Mouse (Mus musculus) MEL (cell line): ENCODE data around the gene Prrc2b. TPM values are rescaled to one million over a fixed set of nuclear protein-coding genes. Genes with fewer than 3 reads are reported as not detected.

Experiments used
- DNase-seq: peaks from one replicate; pipeline ENCODE4 v3.0.0; 2011; ENCODE audit warnings: low read depth, low spot score
- H3K27ac ChIP-seq: 2 replicates; pipeline ENCODE4 v1.5.1; 2012; ENCODE audit warnings: low read depth, mild to moderate bottlenecking, control low read depth, low read length, moderate library complexity; ENCODE audit not compliant: control insufficient read depth
- H3K27me3 ChIP-seq, 2 experiments: fragments of 150-350 bp in 1 of 2; sonication (generic) in 1 of 2; 2 replicates each; pipeline ENCODE4 v1.6.1; 2012; ENCODE audit warnings: low read length in 2 of 2, mild to moderate bottlenecking in 2 of 2, improper control_type of control experiment in 1 of 2, moderate library complexity in 1 of 2; ENCODE audit not compliant: insufficient read depth in 2 of 2, control insufficient read depth in 1 of 2
- H3K36me3 ChIP-seq, 2 experiments: 2 replicates each; pipeline ENCODE4 v1.6.1; 2012 to 2014; ENCODE audit warnings: low read length in 2 of 2, improper control_type of control experiment in 1 of 2, inconsistent platforms in 1 of 2, mild to moderate bottlenecking in 1 of 2; ENCODE audit not compliant: insufficient read depth in 2 of 2, control insufficient read depth in 1 of 2
- H3K4me1 ChIP-seq, 2 experiments: fragments of 150-350 bp in 1 of 2; sonication (generic) in 1 of 2; 2 replicates each; pipeline ENCODE4 v1.6.1; 2012; ENCODE audit warnings: low read length in 2 of 2, improper control_type of control experiment in 1 of 2, mild to moderate bottlenecking in 1 of 2; ENCODE audit not compliant: insufficient read depth in 2 of 2, control insufficient read depth in 1 of 2
- H3K4me3 ChIP-seq, 2 experiments: fragments of 150-350 bp in 1 of 2; sonication (generic) in 1 of 2; 2 replicates each; pipeline ENCODE4 v1.5.1; 2012; ENCODE audit warnings: low read depth in 2 of 2, low read length in 2 of 2, mild to moderate bottlenecking in 2 of 2, moderate library complexity in 2 of 2, control low read depth in 1 of 2, improper control_type of control experiment in 1 of 2; ENCODE audit not compliant: control insufficient read depth in 1 of 2, insufficient read depth in 1 of 2
- H3K79me2 ChIP-seq: 2 replicates; pipeline ENCODE4 v1.6.1; 2012; ENCODE audit warnings: mild to moderate bottlenecking, low read length, moderate library complexity; ENCODE audit not compliant: control insufficient read depth, poor library complexity, insufficient read depth
- H3K9ac ChIP-seq: 2 replicates; pipeline ENCODE4 v1.6.1; 2012; ENCODE audit warnings: low read depth, mild to moderate bottlenecking, control low read depth, low read length, moderate library complexity; ENCODE audit not compliant: control insufficient read depth, poor library complexity, severe bottlenecking
- H3K9me3 ChIP-seq: fragments of 150-350 bp; sonication (generic); replicated peaks from 2 replicates; pipeline ENCODE4 v1.6.1; 2012; ENCODE audit warnings: mild to moderate bottlenecking, low read length, improper control_type of control experiment, moderate library complexity; ENCODE audit not compliant: insufficient read depth
- BHLHE40 ChIP-seq: IDR thresholded peaks from 2 replicates; pipeline ENCODE4 v1.6.1; 2012; ENCODE audit warnings: low read depth, mild to moderate bottlenecking, inconsistent platforms, low read length, improper control_type of control experiment, borderline replicate concordance
- ELF1 ChIP-seq: IDR thresholded peaks from 2 replicates; pipeline ENCODE4 v1.6.1; 2014; ENCODE audit warnings: low read depth, mild to moderate bottlenecking, inconsistent platforms, low read length, improper control_type of control experiment, moderate library complexity
- EP300 ChIP-seq, 2 experiments: IDR thresholded peaks; 2 replicates each; pipeline ENCODE4 v1.6.1; 2011; ENCODE audit warnings: improper control_type of control experiment in 2 of 2, low read length in 2 of 2, low read depth in 1 of 2, mild to moderate bottlenecking in 1 of 2
- GATA1 ChIP-seq: IDR thresholded peaks from 2 replicates; pipeline ENCODE4 v1.6.1; 2011; ENCODE audit warnings: low read depth, low read length, improper control_type of control experiment
- JUND ChIP-seq: IDR thresholded peaks from 2 replicates; pipeline ENCODE4 v1.6.1; 2011; ENCODE audit warnings: low read depth, mild to moderate bottlenecking, improper control_type of control experiment, low read length
- KAT2A ChIP-seq: conservative IDR thresholded peaks from 2 replicates; pipeline ENCODE4 v1.6.1; 2012; ENCODE audit warnings: low read depth, low read length, improper control_type of control experiment, inconsistent platforms
- MAZ ChIP-seq: IDR thresholded peaks from 2 replicates; pipeline ENCODE4 v1.6.1; 2012; ENCODE audit warnings: low read depth, mild to moderate bottlenecking, inconsistent platforms, low read length, improper control_type of control experiment
- POLR2A ChIP-seq, 2 experiments: IDR thresholded peaks; 2 replicates each; pipeline ENCODE4 v1.6.1; 2011 to 2012; ENCODE audit warnings: low read length in 2 of 2, mild to moderate bottlenecking in 2 of 2, control low read depth in 1 of 2, improper control_type of control experiment in 1 of 2, low read depth in 1 of 2, moderate library complexity in 1 of 2; ENCODE audit not compliant: control insufficient read depth in 1 of 2, insufficient read depth in 1 of 2, poor library complexity in 1 of 2
- POLR2AphosphoS2 ChIP-seq: IDR thresholded peaks from 2 replicates; pipeline ENCODE4 v1.6.1; 2011; ENCODE audit warnings: low read length, improper control_type of control experiment
- POLR2AphosphoS5 ChIP-seq: IDR thresholded peaks from 2 replicates; pipeline ENCODE4 v1.6.1; 2012; ENCODE audit warnings: low read depth, borderline replicate concordance, mild to moderate bottlenecking, inconsistent platforms, low read length, moderate library complexity, mixed read lengths
- RAD21 ChIP-seq: IDR thresholded peaks from 2 replicates; pipeline ENCODE4 v1.6.1; 2011; ENCODE audit warnings: mild to moderate bottlenecking, low read depth, low read length, improper control_type of control experiment
- SIN3A ChIP-seq: IDR thresholded peaks from 2 replicates; pipeline ENCODE4 v1.6.1; 2012; ENCODE audit warnings: low read length, improper control_type of control experiment, inconsistent platforms
- SMC3 ChIP-seq: IDR thresholded peaks from 2 replicates; pipeline ENCODE4 v1.6.1; 2011; ENCODE audit warnings: low read depth, low read length, improper control_type of control experiment
- TBP ChIP-seq: IDR thresholded peaks from 2 replicates; pipeline ENCODE4 v1.8.0; 2011; ENCODE audit warnings: low read depth, low read length, improper control_type of control experiment
- TCF12 ChIP-seq: IDR thresholded peaks from 2 replicates; pipeline ENCODE4 v1.6.1; 2014; ENCODE audit warnings: low read depth, mild to moderate bottlenecking, inconsistent platforms, low read length, improper control_type of control experiment, moderate library complexity
- UBTF ChIP-seq: IDR thresholded peaks from 2 replicates; pipeline ENCODE4 v1.6.1; 2012; ENCODE audit warnings: low read depth, mild to moderate bottlenecking, inconsistent platforms, low read length, improper control_type of control experiment, moderate library complexity, borderline replicate concordance; ENCODE audit not compliant: insufficient read depth
- ZC3H11A ChIP-seq: IDR thresholded peaks from 2 replicates; pipeline ENCODE4 v1.6.1; 2012; ENCODE audit warnings: low read depth, mild to moderate bottlenecking, inconsistent platforms, low read length, improper control_type of control experiment
- ZKSCAN1 ChIP-seq: IDR thresholded peaks from 2 replicates; pipeline ENCODE4 v1.6.1; 2012; ENCODE audit warnings: low read depth, mild to moderate bottlenecking, inconsistent platforms, low read length, improper control_type of control experiment, moderate library complexity
- polyA plus RNA-seq, 2 experiments: library from polyadenylated mRNA; stranded (reverse) in 1 of 2; unstranded in 1 of 2; fragments of >175 nt in 1 of 2; fragments of >200 nt in 1 of 2; gene quantifications; 2 replicates each; pipeline versions ENCODE4 v1.2.1 to v1.2.4; 2012; ENCODE audit warnings: low replicate concordance in 2 of 2, low read depth in 1 of 2; ENCODE audit not compliant: insufficient read length in 2 of 2, insufficient read depth in 1 of 2, missing spikeins in 1 of 2
- total RNA-seq: library from RNA; depleted of rRNA; stranded (reverse); fragments of 300-350 nt; gene quantifications from 2 replicates; pipeline ENCODE4 v1.2.3, GENCODE M21; 2012

The Prrc2b gene
- total and polyA plus RNA-seq, 3 experiments: 14.8 to 42.9 (median 42.2) TPM

DNA sequence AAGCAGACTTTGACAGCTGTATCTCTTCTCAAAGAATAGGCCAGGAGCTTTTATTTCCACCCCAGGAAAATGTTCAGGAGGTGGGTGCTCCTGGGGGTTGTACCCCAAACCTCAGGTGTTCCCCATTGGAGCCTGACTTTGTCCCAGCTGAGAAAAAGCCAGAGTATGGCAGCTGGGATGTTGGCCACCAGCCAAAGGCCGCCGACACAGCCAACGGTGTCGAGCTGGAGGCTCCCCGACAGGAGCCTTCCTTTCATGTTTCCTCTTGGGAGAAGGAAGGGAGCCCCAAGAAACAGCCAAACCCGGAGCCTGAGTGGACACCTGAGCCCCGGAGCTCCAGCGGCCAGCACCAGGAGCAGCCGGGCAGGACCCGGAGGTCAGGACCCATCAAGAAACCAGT is 62.1 kb downstream of the Prrc2b start:
- TF ChIP-seq ZKSCAN1: no peak
- no peak for TF ChIP-seq TBP
- no peak for TF ChIP-seq SIN3A
- no peak for TF ChIP-seq ELF1
- no peak for TF ChIP-seq JUND
- TF ChIP-seq SMC3: no peak
- no peak for TF ChIP-seq MAZ
- no peak for TF ChIP-seq RAD21
- no peak for TF ChIP-seq KAT2A
- TF ChIP-seq POLR2AphosphoS5: no peak
- DNase-seq: no peak
- Histone ChIP-seq H3K27me3 (no peaks in the 10 kb centered on the region), H3K4me3 (no peak overlapping the region), H3K36me3 (peaks cover 0 to 11% of the 10 kb centered on the region in 2 experiments; a peak in 2 of 4 replicates), H3K4me1 (no peaks in the 10 kb centered on the region), H3K9ac (no peak overlapping the region), H3K9me3 (no peaks in the 10 kb centered on the region), H3K27ac (no peak overlapping the region), H3K79me2 (no peaks in the 10 kb centered on the region; the same call in 1 of the 2 replicates)

DNA sequence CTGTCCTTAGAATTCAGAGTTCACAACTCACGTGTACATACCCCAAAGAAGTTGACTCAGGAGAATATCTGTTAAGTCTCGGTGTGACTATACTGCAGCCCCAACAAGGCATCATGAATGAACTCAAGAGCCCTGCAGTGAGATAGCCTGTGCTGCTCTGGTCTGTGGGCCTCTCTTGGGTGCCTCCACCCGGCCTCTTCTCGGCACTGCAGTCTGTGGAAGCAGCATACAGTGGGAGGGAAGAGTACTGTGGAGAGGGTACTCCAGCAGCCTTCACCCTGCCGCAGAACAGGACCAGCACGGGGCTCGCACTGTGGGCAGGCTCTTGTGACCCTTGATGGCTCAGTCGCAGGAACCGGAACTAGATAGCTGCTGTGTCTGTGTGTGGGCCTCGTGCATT is 64.7 kb downstream of the Prrc2b start:
- Histone ChIP-seq H3K27ac (no peak overlapping the region), H3K27me3 (no peaks in the 10 kb centered on the region), H3K79me2 (no peaks in the 10 kb centered on the region; the same call in 1 of the 2 replicates), H3K9ac (no peak overlapping the region), H3K4me1 (no peaks in the 10 kb centered on the region)
- no peak for TF ChIP-seq UBTF
- no peak for TF ChIP-seq SIN3A
- TF ChIP-seq, all 39 proteins: peak for 0
- no peak for DNase-seq
- Histone ChIP-seq H3K36me3 (peaks cover 0 to 2% of the 10 kb centered on the region in 2 experiments; a peak in 2 of 4 replicates), H3K4me3 (no peak overlapping the region), H3K9me3 (no peaks in the 10 kb centered on the region)

GRCm38 (mm10) chr2:32216506-32216905 is 65.6 kb downstream of the Prrc2b start:
- no peaks in the 10 kb centered on the region for H3K9me3 ChIP-seq
- DNase-seq: no peak
- TF ChIP-seq GATA1 (no peak), BHLHE40 (no peak), POLR2AphosphoS2 (no peak), ZC3H11A (no peak), POLR2A (IDR thresholded peaks at IDR 0.05; ENCODE audit: control insufficient read depth in 1 of 2, insufficient read depth in 1 of 2, low read depth in 1 of 2, low read length in 2 of 2, poor library complexity in 1 of 2) (no peak), TCF12 (no peak), TBP (no peak), EP300 (IDR thresholded peaks at IDR 0.05; ENCODE audit: low read depth in 1 of 2, low read length in 2 of 2) (no peak)

More at GRCm38 (mm10) chr2:32216506-32216905, 65.6 kb downstream of the Prrc2b start:
- Histone ChIP-seq H3K27ac (no peak overlapping the region), H3K9ac (no peak overlapping the region), H3K4me3 (no peak overlapping the region), H3K4me1 (no peaks in the 10 kb centered on the region), H3K79me2 (no peaks in the 10 kb centered on the region; the same call in 1 of the 2 replicates), H3K27me3 (no peaks in the 10 kb centered on the region), H3K36me3 (no peaks in the 10 kb centered on the region; a peak in 1 of 4 replicates)
